Mouse (Mus musculus) hematopoietic stem cell, adult 5-6 weeks (primary cell): ENCODE measurements around the gene Cygb. TPM values are rescaled to one million over a fixed set of nuclear protein-coding genes. Genes with fewer than 3 reads are reported as not detected.
"Not testable (repeated sequence)": the region's sequence is repeated elsewhere in the genome, so short reads cannot be mapped to it uniquely, and the experiment has no call there.

Experiments used
- ATAC-seq, 2 experiments: fragments of 125-278 bp in 1 of 2; replicated peaks in 1 of 2; 2 replicates each; pipeline ENCODE4 v1.8.0; 2016 to 2017; ENCODE audit warnings: inconsistent platforms in 2 of 2, mild to moderate bottlenecking in 2 of 2, moderate number of reproducible peaks in 2 of 2, low read depth in 1 of 2, moderate TSS enrichment in 1 of 2; ENCODE audit not compliant: low FRiP score in 2 of 2, poor library complexity in 2 of 2, severe bottlenecking in 2 of 2, insufficient read depth in 1 of 2, low TSS enrichment in 1 of 2
- total RNA-seq: library from RNA; stranded (forward); fragments of 172-1452, 232-1000 nt; gene quantifications from 2 replicates; pipeline ENCODE4 v1.2.3, GENCODE M21; 2017

Gene Cygb
- total RNA-seq, 1 experiment from 2014 or later: not detected

- no peak for ATAC-seq
Measured at GRCm38 (mm10) chr11:116677711-116678441, 23.8 kb upstream of the Cygb start.

DNA sequence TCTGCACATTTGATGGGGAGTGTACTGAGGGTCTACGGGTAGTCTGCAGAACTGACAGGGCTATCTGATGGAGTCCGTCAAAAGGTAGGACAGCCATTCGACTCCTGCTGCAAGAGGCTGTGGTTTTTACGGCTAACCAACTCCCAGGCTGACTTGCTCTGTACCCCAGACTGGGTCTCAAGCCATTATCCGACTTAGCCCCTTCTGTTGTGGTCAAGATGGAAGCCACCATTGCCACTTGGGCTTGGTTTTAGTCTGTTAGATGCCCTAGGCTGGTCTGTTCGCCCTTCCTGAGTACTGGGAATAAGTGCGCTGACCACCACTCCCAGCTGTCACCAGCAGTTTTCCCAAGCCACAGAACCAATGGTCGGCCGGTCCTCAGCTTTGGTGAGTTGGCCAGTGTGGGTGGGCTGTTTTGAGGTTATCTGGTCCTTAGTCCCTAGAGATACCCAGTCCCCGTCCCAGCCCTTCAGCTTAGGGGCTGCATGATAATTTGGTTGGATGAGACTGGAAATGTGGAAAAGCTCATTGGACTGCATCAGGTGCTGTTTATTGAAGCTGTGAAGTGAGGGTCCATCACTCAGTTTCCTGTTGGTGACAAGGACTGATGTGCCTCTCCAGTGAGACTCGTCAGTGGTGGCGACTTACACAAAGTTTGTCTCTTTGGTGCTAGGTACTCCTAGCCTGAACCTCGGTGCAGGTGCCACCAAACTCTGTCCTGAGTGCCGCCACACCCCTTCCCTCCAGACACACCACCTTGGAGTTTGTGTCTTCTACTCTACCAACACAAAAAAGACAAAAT lies 22.3 kb upstream of the Cygb start:
- no peak for ATAC-seq

DNA sequence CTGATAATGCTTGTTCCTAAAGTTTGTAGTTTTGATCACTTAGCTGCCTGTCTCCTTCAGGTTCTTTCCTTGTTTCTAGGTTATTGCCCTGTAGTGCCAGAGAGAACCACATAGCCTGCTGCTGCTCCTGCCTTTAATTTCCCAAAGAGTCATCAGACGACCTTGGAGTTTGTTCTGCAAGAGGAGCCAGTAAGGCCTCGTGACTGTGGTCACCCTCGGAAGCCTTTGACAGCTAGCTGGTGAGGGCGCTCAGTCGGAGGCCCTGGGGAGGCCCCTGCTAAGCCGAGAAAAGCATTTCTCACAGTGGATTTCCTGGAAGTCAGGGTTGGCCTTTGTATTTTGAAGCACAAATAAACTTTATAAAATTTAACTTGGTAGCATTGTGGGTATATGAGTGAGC lies 21.3 kb upstream of the Cygb start:
- not testable (repeated sequence) for ATAC-seq

- ATAC-seq: no peak
Measured at GRCm38 (mm10) chr11:116674616-116675379, 20.7 kb upstream of the Cygb start.

GRCm38 (mm10) chr11:116673410-116673809 lies 19.3 kb upstream of the Cygb start:
- ATAC-seq: no peak

DNA sequence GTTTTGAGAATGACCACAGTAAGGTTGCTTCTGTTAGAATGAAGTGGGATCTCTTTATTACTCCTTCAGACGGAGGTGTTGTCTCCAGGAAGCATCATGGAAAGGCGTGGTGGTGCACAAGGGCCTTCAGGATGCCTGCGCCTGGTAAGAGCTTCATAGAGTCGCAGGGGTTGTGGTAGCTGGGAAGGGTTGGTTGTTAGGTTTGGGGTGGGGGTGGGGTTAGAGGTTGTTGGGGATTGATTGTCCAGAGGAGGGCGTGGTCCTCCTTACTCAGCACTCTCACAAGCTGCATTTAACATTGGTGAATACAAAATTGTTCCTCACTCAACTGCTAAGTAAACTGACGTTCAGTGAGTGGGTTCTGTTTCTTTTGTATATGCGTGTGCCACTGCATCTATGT lies 18.5 kb upstream of the Cygb start:
- no peak for ATAC-seq

GRCm38 (mm10) chr11:116671845-116672434 lies 17.8 kb upstream of the Cygb start:
- peak in 1 of 2 experiments; percentile 0; a peak in 1 of 4 replicates for ATAC-seq

DNA sequence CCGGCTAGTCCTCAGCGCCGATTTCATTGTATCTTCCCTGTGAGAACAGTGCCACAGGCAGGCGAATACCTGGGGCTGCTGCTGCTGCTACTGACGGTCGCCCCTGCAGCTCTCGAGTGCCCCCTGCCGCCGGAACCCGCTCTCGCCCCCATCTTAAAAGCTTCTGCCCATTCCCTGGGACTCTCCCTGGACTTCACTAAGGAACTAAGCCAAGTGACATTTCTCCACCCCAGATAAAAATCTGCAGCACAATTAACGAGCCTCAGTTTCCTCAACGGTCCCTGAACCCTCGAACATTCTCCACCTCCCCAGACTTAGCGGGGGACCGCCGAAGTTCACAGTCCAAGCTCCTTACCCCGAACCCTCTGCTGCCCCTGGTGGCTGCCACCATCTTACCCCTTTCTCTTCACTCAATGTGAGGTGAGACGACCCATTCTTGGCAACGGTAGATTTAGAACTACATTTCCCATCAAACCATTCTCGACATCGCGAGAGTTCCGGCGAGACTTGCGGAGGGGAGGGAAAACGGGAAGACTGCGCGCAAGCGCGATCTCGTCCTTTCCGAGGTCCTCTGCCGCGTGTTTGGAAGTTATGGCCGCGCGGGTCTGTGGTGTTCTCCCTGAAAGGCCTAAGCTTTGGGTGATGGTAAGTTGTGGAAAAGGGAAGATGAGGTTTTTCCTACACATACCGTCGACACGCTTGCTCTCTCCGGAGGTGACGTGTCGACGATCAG lies 17.2 kb upstream of the Cygb start:
- ATAC-seq: peak; percentile 92

DNA sequence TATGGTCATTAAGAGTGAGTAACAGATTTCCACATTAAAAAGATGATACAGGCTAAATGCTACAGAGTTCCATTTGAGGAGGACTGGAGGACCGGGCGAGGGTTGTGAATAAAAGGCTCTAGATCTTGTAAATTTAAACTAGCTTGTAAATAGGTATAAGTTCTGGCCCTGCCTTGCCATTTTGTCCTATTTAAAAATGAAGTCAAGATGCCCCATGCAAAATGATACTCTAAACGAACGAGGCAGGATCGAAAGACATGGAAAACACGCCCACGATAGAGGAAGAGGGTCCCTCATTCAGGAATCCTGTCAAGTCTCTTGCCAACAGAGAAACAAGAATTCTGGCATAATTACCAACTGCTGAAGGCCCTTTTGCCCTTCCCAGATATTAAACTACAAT lies 16.3 kb upstream of the Cygb start:
- ATAC-seq: no peak

- ATAC-seq: no peak
Measured at GRCm38 (mm10) chr11:116669787-116670365, 15.8 kb upstream of the Cygb start.

DNA sequence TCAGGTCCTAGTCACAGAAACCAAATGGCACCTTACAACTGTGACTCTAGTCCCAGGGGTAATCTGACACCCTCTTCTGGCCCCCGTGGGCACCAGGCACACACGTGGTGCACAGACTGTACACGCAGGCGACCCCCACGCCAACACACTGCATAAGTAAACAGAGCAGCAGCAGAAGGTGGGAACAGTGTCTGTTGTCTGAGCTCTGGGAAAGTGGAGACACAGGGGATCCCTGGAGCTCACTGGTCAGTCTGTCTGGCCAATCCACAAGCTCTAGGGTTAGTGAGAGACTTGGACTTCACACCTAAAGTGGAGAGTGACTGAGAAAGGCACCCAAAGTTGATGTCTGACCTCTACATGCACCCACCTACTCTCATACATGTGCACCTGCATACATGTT lies 15.2 kb upstream of the Cygb start:
- no peak for ATAC-seq

- no peak for ATAC-seq
Measured at GRCm38 (mm10) chr11:116668839-116669238, 14.7 kb upstream of the Cygb start.

- no peak for ATAC-seq
Measured at GRCm38 (mm10) chr11:116668381-116668825, 14.3 kb upstream of the Cygb start.

GRCm38 (mm10) chr11:116667930-116668329 lies 13.8 kb upstream of the Cygb start:
- no peak for ATAC-seq

DNA sequence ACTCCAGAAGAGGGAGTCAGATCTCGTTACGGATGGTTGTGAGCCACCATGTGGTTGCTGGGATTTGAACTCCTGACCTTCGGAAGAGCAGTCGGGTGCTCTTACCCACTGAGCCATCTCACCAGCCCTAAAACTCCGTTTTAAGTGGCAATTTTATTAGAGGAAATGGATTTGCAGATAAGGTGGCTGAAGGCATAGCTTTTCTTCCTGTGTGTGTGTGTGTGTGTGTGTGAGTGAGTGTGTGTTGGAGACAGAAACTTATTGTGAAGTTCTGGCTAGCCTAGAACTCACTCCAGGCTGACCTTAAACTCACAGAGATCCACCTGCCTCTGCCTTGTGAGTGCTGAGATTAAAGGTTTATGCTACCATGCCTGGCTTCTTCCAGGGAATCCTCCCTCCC lies 12.9 kb upstream of the Cygb start:
- ATAC-seq: not testable (repeated sequence)

- no peak for ATAC-seq
Measured at GRCm38 (mm10) chr11:116666566-116666965, 12.5 kb upstream of the Cygb start.

DNA sequence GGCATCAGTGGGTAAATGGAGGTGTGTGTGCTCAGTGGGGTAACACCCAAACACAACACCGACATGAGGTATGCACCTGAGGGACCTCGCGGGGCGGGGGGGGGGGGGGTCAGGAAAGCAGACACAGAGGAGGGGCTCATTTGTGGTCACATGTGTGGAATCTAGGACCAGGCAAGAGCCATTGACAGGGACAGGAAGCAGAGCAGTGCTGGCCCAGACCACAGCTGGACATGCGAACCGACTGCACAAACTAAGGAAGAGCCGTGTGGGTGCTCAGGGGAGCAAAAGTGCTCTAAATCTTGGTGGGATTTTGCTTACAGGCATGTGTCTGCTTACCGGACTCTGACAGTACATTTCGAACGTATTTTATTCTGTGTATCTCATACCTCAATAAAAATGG lies 11.2 kb upstream of the Cygb start:
- no peak for ATAC-seq
